Mouse (Mus musculus) ES-E14 (cell line): ENCODE results near the gene Slc34a2.

Experiments used
- CHD2 ChIP-seq: IDR thresholded peaks from 2 replicates; pipeline ENCODE4 v1.6.1; 2014; ENCODE audit warnings: mild to moderate bottlenecking, low read depth, low read length, inconsistent platforms
- MAFK ChIP-seq: IDR thresholded peaks from 2 replicates; pipeline ENCODE4 v1.6.1; 2014; ENCODE audit warnings: mild to moderate bottlenecking, low read depth, low read length, inconsistent platforms; ENCODE audit not compliant: insufficient read depth
- ZC3H11A ChIP-seq: IDR thresholded peaks from 2 replicates; pipeline ENCODE4 v1.6.1; 2012; ENCODE audit warnings: low read depth, mild to moderate bottlenecking, inconsistent platforms, low read length, borderline replicate concordance

DNA sequence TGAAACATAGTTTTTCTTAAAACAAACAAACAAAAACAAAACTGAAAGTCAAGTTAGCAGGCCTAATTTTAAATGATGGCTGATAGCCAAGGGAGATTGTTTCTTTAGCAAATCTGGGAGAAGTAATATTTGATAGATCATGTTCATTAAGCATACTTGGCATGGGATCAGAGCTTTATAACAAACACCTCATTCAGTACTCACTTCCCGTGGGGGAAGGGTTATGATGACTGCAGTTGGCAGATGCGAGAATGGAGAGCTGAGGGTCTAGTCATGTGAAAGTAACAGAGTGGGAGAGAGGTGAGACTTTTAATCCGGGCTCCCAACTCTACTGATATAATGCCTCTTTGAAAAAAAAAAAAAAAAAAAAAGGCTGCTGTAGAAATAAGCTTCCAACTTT lies 81.8 kb downstream of the Slc34a2 start:
- TF ChIP-seq CHD2 = no peak
- no peak for TF ChIP-seq ZC3H11A
- TF ChIP-seq MAFK = no peak
